Mouse (Mus musculus) kidney, postnatal 0 days (tissue): ENCODE results near the gene Gk2. TPM values are rescaled to one million over a fixed set of nuclear protein-coding genes. Genes with fewer than 3 reads are reported as not detected.

Experiments used
- ATAC-seq: fragments of 200-750 bp; cut with Nextera tagmentation; replicated peaks from 2 replicates; pipeline ENCODE4 v1.8.0; 2017; ENCODE audit warnings: low read depth, moderate number of reproducible peaks, moderate TSS enrichment, moderate library complexity; ENCODE audit not compliant: low FRiP score
- DNase-seq: peaks from one replicate; pipeline ENCODE4 v3.0.0-alpha.2; 2016; ENCODE audit warnings: low spot score
- H3K27ac ChIP-seq: fragments of 300-500 bp; sonication (generic); 2 replicates; pipeline ENCODE4 v1.5.1; 2014; ENCODE audit warnings: mild to moderate bottlenecking
- H3K27me3 ChIP-seq: fragments of 300-500 bp; sonication (generic); 2 replicates; pipeline ENCODE4 v1.6.1; 2014; ENCODE audit warnings: low read length, mixed read lengths; ENCODE audit not compliant: insufficient read depth
- H3K36me3 ChIP-seq: fragments of 300-500 bp; sonication (generic); 2 replicates; pipeline ENCODE4 v1.6.1; 2014; ENCODE audit warnings: low read length, mixed read lengths; ENCODE audit not compliant: insufficient read depth
- H3K4me1 ChIP-seq: fragments of 300-500 bp; sonication (generic); replicated peaks from 2 replicates; pipeline ENCODE4 v1.6.1; 2014; ENCODE audit warnings: antibody characterized with exemption, low read length, mixed read lengths; ENCODE audit not compliant: insufficient read depth
- H3K4me2 ChIP-seq: fragments of 300-500 bp; sonication (generic); 2 replicates; pipeline ENCODE4 v1.6.1; 2014; ENCODE audit warnings: mild to moderate bottlenecking, low read length, moderate library complexity, mixed read lengths
- H3K4me3 ChIP-seq: fragments of 300-500 bp; sonication (generic); replicated peaks from 2 replicates; pipeline ENCODE4 v1.5.1; 2014; ENCODE audit warnings: low read depth, low read length
- H3K9ac ChIP-seq: fragments of 300-500 bp; sonication (generic); 2 replicates; pipeline ENCODE4 v1.6.1; 2014; ENCODE audit warnings: low read depth, low read length
- H3K9me3 ChIP-seq: fragments of 300-500 bp; sonication (generic); replicated peaks from 2 replicates; pipeline ENCODE4 v1.6.1; 2016; ENCODE audit warnings: low read length, inconsistent platforms, mixed read lengths
- CTCF ChIP-seq: IDR thresholded peaks from 2 replicates; pipeline ENCODE4 v1.5.1; 2016; ENCODE audit warnings: antibody characterized with exemption, low read depth, mild to moderate bottlenecking, moderate library complexity
- WGBS: fragments of 180-500 bp; shearing (Covaris S2); extraction: QIAGEN DNeasy Blood & Tissue Kit; methylation state at CpG from one replicate; pipeline ENCODE4 v1.1.7; 2014; 5-methylcytosine and 5-hydroxymethylcytosine counted together
- polyA plus RNA-seq: library from polyadenylated mRNA; unstranded; fragments of >200 nt; fragmentation: Nextera tagmentation; extraction: Ambion mirVana; gene quantifications from 2 replicates; pipeline ENCODE4 v1.2.1, GENCODE M21; 2015

Gk2 gene
- not detected in 2 replicates for polyA plus RNA-seq

DNA sequence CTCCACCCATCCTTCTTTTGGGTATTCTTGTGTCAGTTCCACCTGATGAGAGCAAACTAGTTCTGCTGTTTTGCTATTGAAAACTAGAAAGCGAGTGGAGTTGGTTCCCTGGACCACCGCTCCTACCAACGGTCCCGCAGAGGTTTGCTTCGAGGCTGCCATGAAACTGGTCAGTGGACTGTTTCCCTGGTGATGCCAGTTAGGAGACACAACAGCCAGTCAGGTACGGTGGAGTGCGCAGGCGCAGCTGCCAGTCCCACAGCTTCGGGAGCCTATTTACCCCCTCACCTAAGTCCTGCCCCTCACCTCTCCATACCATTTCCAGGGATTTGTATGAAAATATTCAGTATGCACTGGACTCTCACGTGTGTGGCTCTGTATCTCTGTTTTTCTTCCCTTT is at the start of gene Gk2:
Gk2 (minus strand) TSS at position 206 of the 400 bp plus-strand sequence.
- 90% methylated on average over 10 of the region's 10 CpGs for WGBS
- Histone ChIP-seq H3K36me3 (no peaks in the 10 kb centered on the region), H3K4me3 (no peak within 1 kb of the TSS), H3K9me3 (no peaks in the 10 kb centered on the region), H3K27ac (no peak within 1 kb of the TSS), H3K27me3 (no peaks in the 10 kb centered on the region), H3K4me1 (no peaks in the 10 kb centered on the region), H3K9ac (no peak within 1 kb of the TSS), H3K4me2 (no peak within 1 kb of the TSS)
- ATAC-seq (no peak), DNase-seq (no peak)
- TF ChIP-seq CTCF: no peak

DNA sequence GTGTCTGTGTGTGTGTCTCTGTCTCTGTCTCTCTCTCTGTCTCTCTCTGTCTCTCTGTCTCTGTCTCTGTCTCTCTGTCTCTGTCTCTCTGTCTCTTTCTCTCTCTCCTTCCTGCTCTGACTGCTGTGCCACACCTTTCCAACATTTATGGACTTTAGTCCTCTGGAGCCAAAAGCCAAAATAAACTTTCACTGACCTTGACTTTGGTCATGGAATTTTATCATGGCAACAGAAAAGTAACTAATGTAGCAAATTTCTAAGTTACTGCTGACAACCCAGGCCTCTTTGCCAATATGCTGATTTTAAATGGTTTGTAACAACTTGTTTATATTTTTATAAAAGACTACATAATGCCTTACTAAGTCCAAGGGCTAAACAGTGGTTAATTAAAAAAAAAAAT is 41.2 kb upstream of the Gk2 start:
- no peaks in the 10 kb centered on the region for H3K4me1 ChIP-seq
- DNase-seq: no peak
- no peak overlapping the region for H3K4me2 ChIP-seq
- H3K36me3 ChIP-seq: no peaks in the 10 kb centered on the region
- H3K4me3 ChIP-seq: no peak overlapping the region
- no peak overlapping the region for H3K27ac ChIP-seq
- no peaks in the 10 kb centered on the region for H3K27me3 ChIP-seq
- no peak overlapping the region for H3K9ac ChIP-seq
- H3K9me3 ChIP-seq: no peaks in the 10 kb centered on the region
- no peak for ATAC-seq
- TF ChIP-seq CTCF: no peak

DNA sequence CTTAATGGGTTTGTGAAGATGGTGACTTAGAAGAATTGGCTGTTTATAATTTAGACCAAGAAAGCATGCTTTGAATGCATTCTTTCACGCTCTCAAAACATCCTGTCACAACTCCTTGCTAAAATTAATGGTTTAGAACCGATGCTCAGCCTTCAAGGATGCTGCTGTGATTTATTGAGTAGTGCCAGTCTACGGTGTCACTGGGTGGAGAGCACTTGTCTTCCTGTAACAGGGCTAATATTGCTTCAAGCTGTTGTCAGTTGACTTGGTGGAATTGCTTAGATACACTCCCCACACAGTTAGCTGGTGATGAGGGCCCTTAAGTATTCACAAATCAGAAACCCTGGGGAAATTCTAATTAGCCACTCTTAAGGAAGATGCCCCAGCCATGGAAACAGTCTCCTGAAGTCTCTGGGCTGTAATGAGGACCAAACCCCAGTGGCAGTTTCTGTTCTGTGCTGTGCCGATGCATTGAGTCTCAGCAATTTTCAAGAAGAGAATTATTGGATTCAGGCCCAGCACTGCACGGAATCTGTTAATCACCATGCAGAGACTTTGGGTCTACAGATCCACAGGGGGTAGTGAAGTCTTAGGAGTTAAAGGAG is 38.8 kb upstream of the Gk2 start:
- Histone ChIP-seq H3K27me3 (no peaks in the 10 kb centered on the region), H3K9me3 (no peaks in the 10 kb centered on the region), H3K4me1 (no peaks in the 10 kb centered on the region), H3K9ac (no peak overlapping the region), H3K4me3 (no peak overlapping the region), H3K36me3 (no peaks in the 10 kb centered on the region), H3K27ac (no peak overlapping the region), H3K4me2 (no peak overlapping the region)
- DNase-seq (peak; percentile 53), ATAC-seq (no peak; the same call in 1 of the 2 replicates)
- WGBS: 52% methylated on average over 5 of the region's 5 CpGs
- no peak for TF ChIP-seq CTCF

DNA sequence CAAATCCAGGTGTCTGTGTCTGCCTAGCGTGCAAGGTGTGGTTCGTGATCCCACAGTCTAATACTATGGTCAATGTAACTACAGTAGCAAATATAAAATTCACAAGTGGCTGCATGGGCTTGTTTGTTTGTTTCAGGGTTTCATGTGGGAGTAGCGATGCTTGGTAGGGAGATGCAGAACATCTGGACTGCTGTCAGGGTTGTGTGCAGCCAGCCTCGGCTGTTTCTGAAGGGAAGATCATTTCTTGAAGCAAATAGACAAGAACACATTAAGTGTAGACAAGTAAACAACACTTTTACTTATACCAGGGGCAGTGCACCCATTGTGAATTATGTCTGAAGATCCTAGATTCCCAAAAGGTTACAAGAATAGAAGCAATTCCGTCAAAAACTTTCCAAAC is 36.6 kb upstream of the Gk2 start:
- ATAC-seq (no peak), DNase-seq (no peak)
- WGBS: 60% methylated on average over 5 of the region's 5 CpGs
- no peak overlapping the region for H3K27ac ChIP-seq
- TF ChIP-seq CTCF: no peak
- no peaks in the 10 kb centered on the region for H3K4me1 ChIP-seq
- no peaks in the 10 kb centered on the region for H3K36me3 ChIP-seq
- H3K4me3 ChIP-seq: no peak overlapping the region
- no peak overlapping the region for H3K9ac ChIP-seq
- no peaks in the 10 kb centered on the region for H3K9me3 ChIP-seq
- no peaks in the 10 kb centered on the region for H3K27me3 ChIP-seq
- H3K4me2 ChIP-seq: no peak overlapping the region

DNA sequence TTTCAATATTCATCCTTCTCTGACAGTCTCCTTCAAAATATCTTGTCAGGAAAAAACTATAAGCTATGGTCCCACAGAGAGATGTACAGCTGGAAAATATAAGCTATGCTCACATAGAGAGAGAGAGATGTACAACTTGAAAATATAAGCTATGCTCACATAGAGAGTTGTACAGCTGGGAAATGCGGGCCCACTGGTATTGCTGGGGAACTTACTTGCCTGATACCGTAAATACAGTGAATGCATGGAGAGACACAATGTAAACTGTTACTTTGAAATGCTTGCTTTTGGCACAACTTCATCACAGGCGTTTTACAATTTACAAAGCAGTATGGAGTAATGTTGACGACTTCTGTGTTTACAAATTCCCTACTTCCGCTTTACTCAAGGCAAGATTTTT is 29.3 kb upstream of the Gk2 start:
- DNase-seq (no peak), ATAC-seq (no peak)
- Histone ChIP-seq H3K36me3 (no peaks in the 10 kb centered on the region), H3K4me1 (no peaks in the 10 kb centered on the region), H3K4me3 (no peak overlapping the region), H3K9ac (no peak overlapping the region), H3K9me3 (no peaks in the 10 kb centered on the region), H3K4me2 (no peak overlapping the region), H3K27ac (no peak overlapping the region), H3K27me3 (no peaks in the 10 kb centered on the region)
- 80% methylated on average over 5 of the region's 5 CpGs for WGBS
- TF ChIP-seq CTCF: no peak

DNA sequence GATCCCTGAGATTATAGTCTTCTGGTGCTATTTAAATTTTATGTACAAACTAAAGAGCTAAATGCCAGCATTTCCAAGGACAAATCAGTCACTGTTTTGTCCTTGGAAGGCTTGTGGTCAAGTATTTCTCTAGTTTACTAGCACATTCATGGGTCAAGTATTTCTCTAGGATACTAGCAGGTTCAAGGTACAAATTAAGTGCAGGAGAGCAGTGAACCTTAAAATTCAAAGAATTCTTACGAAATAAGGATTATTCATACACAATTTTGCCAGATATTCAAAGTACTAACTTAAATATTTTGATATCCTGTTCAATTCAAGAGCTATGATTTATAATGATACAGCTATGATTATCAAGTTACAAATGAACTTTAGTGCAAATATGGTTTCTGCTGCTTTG is 23.2 kb upstream of the Gk2 start:
- H3K27ac ChIP-seq: no peak overlapping the region
- no peak overlapping the region for H3K4me2 ChIP-seq
- H3K9ac ChIP-seq: no peak overlapping the region
- no peaks in the 10 kb centered on the region for H3K9me3 ChIP-seq
- no peak overlapping the region for H3K4me3 ChIP-seq
- H3K36me3 ChIP-seq: no peaks in the 10 kb centered on the region
- ATAC-seq (no peak), DNase-seq (no peak)
- H3K27me3 ChIP-seq: no peaks in the 10 kb centered on the region
- 53% methylated on average over 1 of the region's 1 CpGs for WGBS
- H3K4me1 ChIP-seq: no peaks in the 10 kb centered on the region
- TF ChIP-seq CTCF: no peak

DNA sequence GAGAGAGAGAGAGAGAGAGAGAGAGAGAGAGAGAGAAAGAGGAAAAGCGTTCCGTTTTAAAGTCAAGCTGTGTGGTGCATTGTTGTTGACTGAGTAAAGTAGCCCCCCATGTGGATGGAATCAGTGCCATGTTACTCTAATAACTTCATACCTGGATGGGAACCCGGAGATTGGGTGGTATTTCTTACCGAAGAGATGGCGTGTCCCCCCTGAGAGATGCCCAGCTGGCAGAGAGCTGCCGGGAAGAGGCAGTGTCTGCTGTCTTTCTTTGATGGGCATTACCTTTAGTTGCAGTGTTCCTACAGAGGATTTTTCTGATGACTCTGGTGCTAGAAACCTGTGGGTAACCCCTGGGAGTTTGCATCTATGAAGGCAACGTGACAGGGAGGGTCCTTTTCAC is 10.4 kb upstream of the Gk2 start:
- Histone ChIP-seq H3K4me1 (no peaks in the 10 kb centered on the region), H3K27ac (no peak overlapping the region), H3K9me3 (no peaks in the 10 kb centered on the region), H3K36me3 (no peaks in the 10 kb centered on the region), H3K9ac (no peak overlapping the region), H3K27me3 (no peaks in the 10 kb centered on the region), H3K4me2 (no peak overlapping the region), H3K4me3 (no peak overlapping the region)
- ATAC-seq (no peak), DNase-seq (no peak)
- no peak for TF ChIP-seq CTCF
- WGBS: 92% methylated on average over 7 of the region's 7 CpGs
